Mouse (Mus musculus) embryonic facial prominence, embryonic 14.5 days (tissue): Measurements from ENCODE around the gene Slc15a2. TPM values are rescaled to one million over a fixed set of nuclear protein-coding genes. Genes with fewer than 3 reads are reported as not detected.

ENCODE experiments used
- ATAC-seq: fragments of 200-750 bp; cut with Nextera tagmentation; 2 replicates; pipeline ENCODE4 v1.8.0; 2017; ENCODE audit warnings: low read depth, moderate number of reproducible peaks, moderate TSS enrichment
- DNase-seq: peaks from one replicate; pipeline ENCODE4 v3.0.0-alpha.2; 2015; ENCODE audit warnings: low spot score
- H3K27ac ChIP-seq: fragments of 300-500 bp; sonication (generic); replicated peaks from 2 replicates; pipeline ENCODE4 v1.5.1; 2014; ENCODE audit warnings: low read depth, mild to moderate bottlenecking, low read length, moderate library complexity
- H3K27me3 ChIP-seq: fragments of 300-500 bp; sonication (generic); replicated peaks from 2 replicates; pipeline ENCODE4 v1.6.1; 2014; ENCODE audit warnings: low read length; ENCODE audit not compliant: control insufficient read depth, insufficient read depth
- H3K36me3 ChIP-seq: fragments of 300-500 bp; sonication (generic); 2 replicates; pipeline ENCODE4 v1.6.1; 2014; ENCODE audit warnings: low read length, mixed read lengths; ENCODE audit not compliant: control insufficient read depth, insufficient read depth
- H3K4me1 ChIP-seq: fragments of 300-500 bp; sonication (generic); 2 replicates; pipeline ENCODE4 v1.6.1; 2014; ENCODE audit warnings: antibody characterized with exemption, low read length; ENCODE audit not compliant: control insufficient read depth, insufficient read depth
- H3K4me2 ChIP-seq: fragments of 300-500 bp; sonication (generic); 2 replicates; pipeline ENCODE4 v1.6.1; 2014; ENCODE audit warnings: low read depth, mild to moderate bottlenecking, low read length, moderate library complexity, mixed read lengths
- H3K4me3 ChIP-seq: fragments of 300-500 bp; sonication (generic); 2 replicates; pipeline ENCODE4 v1.5.1; 2014; ENCODE audit warnings: low read depth, mild to moderate bottlenecking, low read length
- H3K9ac ChIP-seq: fragments of 300-500 bp; sonication (generic); 2 replicates; pipeline ENCODE4 v1.6.1; 2014; ENCODE audit warnings: low read depth, mild to moderate bottlenecking, low read length, moderate library complexity, mixed read lengths
- H3K9me3 ChIP-seq: fragments of 300-500 bp; sonication (generic); 2 replicates; pipeline ENCODE4 v1.6.1; 2016; ENCODE audit warnings: low read length; ENCODE audit not compliant: control insufficient read depth
- WGBS: fragments of 180-500 bp; shearing (Covaris S2); extraction: QIAGEN DNeasy Blood & Tissue Kit; methylation state at CpG from one replicate; pipeline ENCODE4 v1.1.7; 2014; 5-methylcytosine and 5-hydroxymethylcytosine counted together
- microRNA-seq: library from miRNA; unstranded; fragments of <30 nt; microRNA quantifications from one replicate; pipeline ENCODE4, GENCODE M21; 2016; ENCODE audit warnings: borderline number of aligned reads
- polyA plus RNA-seq: library from polyadenylated mRNA; unstranded; fragments of >200 nt; fragmentation: Nextera tagmentation; extraction: Ambion mirVana; gene quantifications from 2 replicates; pipeline ENCODE4 v1.2.1, GENCODE M21; 2014

Slc15a2 gene
- polyA plus RNA-seq, 1 experiment from 2014 or later = 10.7 TPM

DNA sequence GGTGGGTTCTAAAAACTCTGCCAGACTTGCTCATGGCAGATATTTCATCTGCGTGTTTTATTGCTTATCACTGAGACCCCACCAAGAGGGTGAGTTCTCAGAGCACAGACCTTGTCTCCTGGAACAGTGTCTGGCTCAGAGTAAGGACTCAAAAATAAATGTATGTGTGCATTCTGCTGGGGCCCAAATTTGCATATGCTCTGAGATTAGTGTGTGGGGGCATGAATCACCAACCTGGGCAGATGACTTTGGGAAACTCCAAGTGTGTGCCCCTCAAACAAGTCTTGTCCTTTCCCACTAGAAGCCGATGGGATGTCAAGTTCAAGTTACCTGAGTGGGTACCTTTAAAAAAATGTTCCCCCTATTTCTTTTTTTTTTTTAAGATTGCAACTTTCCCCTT lies 84.3 kb downstream of the Slc15a2 start:
- no peaks in the 10 kb centered on the region; the same call in 1 of the 2 replicates for H3K27me3 ChIP-seq
- ATAC-seq (no peak), DNase-seq (no peak)
- 88% methylated on average over 2 of the region's 2 CpGs for WGBS
- no peak overlapping the region for H3K4me2 ChIP-seq
- no peak overlapping the region for H3K9ac ChIP-seq
- no peak overlapping the region for H3K27ac ChIP-seq
- no peaks in the 10 kb centered on the region for H3K36me3 ChIP-seq
- no peaks in the 10 kb centered on the region for H3K9me3 ChIP-seq
- no peak overlapping the region for H3K4me3 ChIP-seq
- H3K4me1 ChIP-seq = no peaks in the 10 kb centered on the region

Small RNAs within 50 kb of the gene (microRNA-seq; reads per million reads assigned to microRNA genes)
- not detected for gene Gm22617

Other genes with a start within 250 kb of the Slc15a2 start
- 0.35 and 0.81 TPM in 2 replicates for gene Casr, start 222.8 kb downstream of the Slc15a2 start, polyA plus RNA-seq
- gene Cd86, start 118.9 kb downstream of the Slc15a2 start, polyA plus RNA-seq = 2.8 and 3.5 TPM in 2 replicates
- 4.3 and 5.3 TPM in 2 replicates for gene Ildr1, start 91.0 kb downstream of the Slc15a2 start, polyA plus RNA-seq
- gene Iqcb1, start 43.4 kb upstream of the Slc15a2 start, polyA plus RNA-seq = 32.2 and 37.9 TPM in 2 replicates
- gene Eaf2, start 90.0 kb upstream of the Slc15a2 start, polyA plus RNA-seq = 3.4 and 3.6 TPM in 2 replicates
- gene Golgb1, start 90.2 kb upstream of the Slc15a2 start, polyA plus RNA-seq = 107 and 120 TPM in 2 replicates
- 3.9 and 4.0 TPM in 2 replicates for gene Hcls1, start 150.0 kb upstream of the Slc15a2 start, polyA plus RNA-seq
- gene Fbxo40, start 205.5 kb upstream of the Slc15a2 start, polyA plus RNA-seq = 0.84 and 0.86 TPM in 2 replicates
- gene Polq, start 226.8 kb upstream of the Slc15a2 start, polyA plus RNA-seq = 4.4 and 5.1 TPM in 2 replicates